ENCODE assay signal across 25 mouse cellular contexts in the genomic region with DNA sequence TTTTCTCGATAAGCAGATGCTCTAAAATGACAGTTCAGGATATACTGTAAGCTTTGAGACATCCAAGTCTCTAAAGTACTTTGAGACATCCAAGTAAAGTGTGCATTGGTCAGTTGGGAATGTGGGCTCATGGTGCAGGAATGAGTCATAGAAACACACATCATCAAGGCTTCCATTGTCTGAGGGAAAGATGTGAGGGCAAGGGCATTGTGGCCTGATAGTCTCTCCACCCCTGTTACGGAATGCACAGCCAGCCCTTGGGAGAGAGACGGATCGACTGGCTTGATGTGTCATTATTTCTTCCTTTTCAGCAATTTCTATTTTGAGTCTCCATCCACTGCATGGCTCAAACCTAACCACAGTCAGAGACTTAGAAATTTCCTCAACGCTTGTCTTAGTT. TPM values are rescaled to one million over a fixed set of nuclear protein-coding genes. Genes with fewer than 3 reads are reported as not detected.
"Had no signal": no experiment of that assay in that cellular context is flagged by ENCODE, and none has a peak within 500 bp of the region (broad histone marks: within the 10 kb centered on the region; RNA-seq: fewer than 3 reads in every experiment).

No protein-coding gene starts in this region.

- ATAC-seq: liver, embryonic 12.5 days; midbrain, embryonic 15.5 days had no signal

- H3K4me2 ChIP-seq: limb, embryonic 13.5 days; liver, embryonic 12.5 days; liver, embryonic 15.5 days; lung, embryonic 15.5 days; midbrain, embryonic 12.5 days; midbrain, embryonic 15.5 days; neural tube, embryonic 13.5 days; stomach, embryonic 15.5 days had no signal

- DNase-seq: kidney, postnatal 25 days; layer of hippocampus, adult 9-11 months; liver; lung, adult 18-20 months; lung, postnatal 14 days; lung, postnatal 4 days; retina, postnatal 1 day; right cerebral cortex, postnatal 25 days; spleen, adult 18-20 months; thymus, adult 2 months; thymus, postnatal 14 days had no signal

- H3K36me3 ChIP-seq: limb, embryonic 10.5 days; limb, embryonic 13.5 days; liver, embryonic 12.5 days; liver, embryonic 15.5 days; lung, embryonic 15.5 days; midbrain, embryonic 12.5 days; midbrain, embryonic 15.5 days; neural tube, embryonic 13.5 days; stomach, embryonic 15.5 days had no signal

- H3K4me1 ChIP-seq: limb, embryonic 10.5 days; limb, embryonic 13.5 days; liver, embryonic 12.5 days; liver, embryonic 15.5 days; lung, embryonic 15.5 days; midbrain, embryonic 12.5 days; midbrain, embryonic 15.5 days; neural tube, embryonic 13.5 days; stomach, embryonic 15.5 days had no signal

- H3K9ac ChIP-seq: limb, embryonic 13.5 days; liver, embryonic 12.5 days; liver, embryonic 15.5 days; lung, embryonic 15.5 days; midbrain, embryonic 12.5 days; midbrain, embryonic 15.5 days; neural tube, embryonic 13.5 days; stomach, embryonic 15.5 days had no signal

- H3K4me3 ChIP-seq: layer of hippocampus, adult 2 months; limb, embryonic 10.5 days; limb, embryonic 13.5 days; liver, embryonic 12.5 days; liver, embryonic 15.5 days; lung, embryonic 15.5 days; midbrain, embryonic 12.5 days; midbrain, embryonic 15.5 days; neural tube, embryonic 13.5 days; stomach, embryonic 15.5 days had no signal

- H3K27ac ChIP-seq: kidney, postnatal 0 days; layer of hippocampus, adult 2 months; limb, embryonic 10.5 days; limb, embryonic 13.5 days; liver, embryonic 12.5 days; liver, embryonic 15.5 days; lung, embryonic 15.5 days; midbrain, embryonic 12.5 days; midbrain, embryonic 15.5 days; neural tube, embryonic 13.5 days; stomach, embryonic 15.5 days had no signal

- H3K27me3 ChIP-seq: limb, embryonic 13.5 days; liver, embryonic 12.5 days; liver, embryonic 15.5 days; lung, embryonic 15.5 days; midbrain, embryonic 12.5 days; midbrain, embryonic 15.5 days; neural tube, embryonic 13.5 days; stomach, embryonic 15.5 days had no signal

- H3K9me3 ChIP-seq: limb, embryonic 10.5 days; limb, embryonic 13.5 days; liver, embryonic 12.5 days; liver, embryonic 15.5 days; lung, embryonic 15.5 days; midbrain, embryonic 12.5 days; midbrain, embryonic 15.5 days; neural tube, embryonic 13.5 days; stomach, embryonic 15.5 days had no signal

RNA-seq across cellular contexts. Expression of a gene that starts 47.2 kb away (rescaled TPM):
- total RNA-seq: megakaryocyte progenitor cell, adult 5-6 weeks; neutrophil, adult 5-6 weeks had no signal
- polyA plus RNA-seq: kidney, embryonic 14.5 days; kidney, postnatal 0 days; limb, embryonic 10.5 days; liver, embryonic 12.5 days; liver, embryonic 15.5 days; midbrain, embryonic 12.5 days had no signal

RNA-seq across cellular contexts. Expression of a gene that starts 49.4 kb away (rescaled TPM):
- total RNA-seq: megakaryocyte progenitor cell, adult 5-6 weeks; neutrophil, adult 5-6 weeks had no signal
- polyA plus RNA-seq: kidney, embryonic 14.5 days; limb, embryonic 10.5 days; liver, embryonic 12.5 days; liver, embryonic 15.5 days; thymus, adult 2 months had no signal
